Mouse (Mus musculus) megakaryocyte, embryonic 14.5 days (primary cell): ENCODE results near the gene Gsta4. TPM values are rescaled to one million over a fixed set of nuclear protein-coding genes. Genes with fewer than 3 reads are reported as not detected.
"Not testable (repeated sequence)": the region's sequence is repeated elsewhere in the genome, so short reads cannot be mapped to it uniquely, and the experiment has no call there.

Source experiments
- H3K27me3 ChIP-seq: replicated peaks from 2 replicates; pipeline ENCODE3; 2012; ENCODE audit warnings: inconsistent platforms
- H3K36me3 ChIP-seq: replicated peaks from 2 replicates; pipeline ENCODE3; 2012; ENCODE audit warnings: low read length, inconsistent platforms, mixed read lengths
- H3K4me1 ChIP-seq: 2 replicates; pipeline ENCODE4 v1.6.1; 2012; ENCODE audit warnings: inconsistent platforms
- H3K4me3 ChIP-seq: replicated peaks from 2 replicates; pipeline ENCODE3; 2012; ENCODE audit warnings: moderate library complexity, mild to moderate bottlenecking, inconsistent platforms
- H3K9me3 ChIP-seq: 2 replicates; pipeline ENCODE4 v1.6.1; 2012; ENCODE audit warnings: inconsistent platforms
- FLI1 ChIP-seq: IDR thresholded peaks from 2 replicates; pipeline ENCODE4 v1.6.1; 2012; ENCODE audit warnings: low read length, inconsistent platforms, mixed read lengths
- GATA1 ChIP-seq: IDR thresholded peaks from 3 replicates; pipeline ENCODE4 v1.6.1; 2012; ENCODE audit warnings: mixed read lengths, low read length, inconsistent platforms, borderline replicate concordance
- polyA plus RNA-seq: library from polyadenylated mRNA; stranded (reverse); fragments of >175 nt; gene quantifications from 2 replicates; pipeline ENCODE4 v1.2.3, GENCODE M21; 2012; ENCODE audit warnings: low replicate concordance; ENCODE audit not compliant: insufficient read depth

The Gsta4 gene
- polyA plus RNA-seq, 1 experiment, result 0.09 TPM

GRCm38 (mm10) chr9:78228122-78228521 is 45.5 kb downstream of the Gsta4 start:
- Histone ChIP-seq H3K4me3 (no peak overlapping the region), H3K27me3 (peaks cover 3% of the 10 kb centered on the region), H3K4me1 (peaks cover 18% of the 10 kb centered on the region), H3K9me3 (peaks cover 18% of the 10 kb centered on the region), H3K36me3 (no peaks in the 10 kb centered on the region)
- TF ChIP-seq FLI1 (no peak), GATA1 (no peak)

GRCm38 (mm10) chr9:78229658-78230057 is 47.1 kb downstream of the Gsta4 start:
- H3K9me3 ChIP-seq, H3K4me3 ChIP-seq, H3K27me3 ChIP-seq, H3K36me3 ChIP-seq: not testable (repeated sequence)
- H3K4me1 ChIP-seq, result peaks cover 18% of the 10 kb centered on the region

- H3K4me3 ChIP-seq, H3K27me3 ChIP-seq, H3K9me3 ChIP-seq, H3K36me3 ChIP-seq: not testable (repeated sequence)
- peaks cover 18% of the 10 kb centered on the region for H3K4me1 ChIP-seq
Measured at GRCm38 (mm10) chr9:78230461-78230860, 47.9 kb downstream of the Gsta4 start, which contains the start of gene Gsta1. Gene Gsta1 (plus strand): TSS chr9:78230656.

GRCm38 (mm10) chr9:78233121-78233695 is 50.6 kb downstream of the Gsta4 start:
- H3K36me3 ChIP-seq, result not testable (repeated sequence)

GRCm38 (mm10) chr9:78255683-78256470 is 73.3 kb downstream of the Gsta4 start:
- H3K36me3 ChIP-seq, H3K4me1 ChIP-seq, H3K27me3 ChIP-seq, H3K9me3 ChIP-seq, H3K4me3 ChIP-seq: not testable (repeated sequence)

More at GRCm38 (mm10) chr9:78233121-78233695, 50.6 kb downstream of the Gsta4 start:
- H3K4me3 ChIP-seq, H3K27me3 ChIP-seq, H3K9me3 ChIP-seq: not testable (repeated sequence)
- H3K4me1 ChIP-seq, result peaks cover 14% of the 10 kb centered on the region

GRCm38 (mm10) chr9:78256914-78257313 is 74.3 kb downstream of the Gsta4 start, which contains the start of gene Gm3776:
Gene Gm3776 (plus strand): TSS chr9:78257129.
- H3K4me3 ChIP-seq, result not testable (repeated sequence)

More at GRCm38 (mm10) chr9:78256914-78257313, 74.3 kb downstream of the Gsta4 start, which contains the start of gene Gm3776:
- H3K27me3 ChIP-seq, H3K9me3 ChIP-seq, H3K36me3 ChIP-seq, H3K4me1 ChIP-seq: not testable (repeated sequence)

Other genes with a start within 250 kb of the Gsta4 start
- not detected in 2 replicates for gene Gcm1, start 130.8 kb upstream of the Gsta4 start, polyA plus RNA-seq
- 67.6 and 168 TPM in 2 replicates for gene Fbxo9, start 73.7 kb upstream of the Gsta4 start, polyA plus RNA-seq
- 23.0 and 64.0 TPM in 2 replicates for gene Ick, start 73.6 kb upstream of the Gsta4 start, polyA plus RNA-seq
- not detected in 2 replicates for gene Gsta1, start 47.9 kb downstream of the Gsta4 start, polyA plus RNA-seq
- not detected in 2 replicates for gene Gm3776, start 74.4 kb downstream of the Gsta4 start, polyA plus RNA-seq
- not detected in 2 replicates for gene Gm10639, start 107.1 kb downstream of the Gsta4 start, polyA plus RNA-seq
- gene Omt2a, start 132.0 kb downstream of the Gsta4 start, polyA plus RNA-seq, result not detected in 2 replicates
- not detected in 2 replicates for gene Omt2b, start 144.8 kb downstream of the Gsta4 start, polyA plus RNA-seq
- gene Gsta2, start 173.0 kb downstream of the Gsta4 start, polyA plus RNA-seq, result not detected in 2 replicates
- gene Dppa5a, start 185.4 kb downstream of the Gsta4 start, polyA plus RNA-seq, result not detected in 2 replicates
- not detected in 2 replicates for gene Ooep, start 196.0 kb downstream of the Gsta4 start, polyA plus RNA-seq
- gene Ddx43, start 213.0 kb downstream of the Gsta4 start, polyA plus RNA-seq, result 0.07 TPM in 1 of 2 replicates, not detected in the other